In the genomic region with DNA sequence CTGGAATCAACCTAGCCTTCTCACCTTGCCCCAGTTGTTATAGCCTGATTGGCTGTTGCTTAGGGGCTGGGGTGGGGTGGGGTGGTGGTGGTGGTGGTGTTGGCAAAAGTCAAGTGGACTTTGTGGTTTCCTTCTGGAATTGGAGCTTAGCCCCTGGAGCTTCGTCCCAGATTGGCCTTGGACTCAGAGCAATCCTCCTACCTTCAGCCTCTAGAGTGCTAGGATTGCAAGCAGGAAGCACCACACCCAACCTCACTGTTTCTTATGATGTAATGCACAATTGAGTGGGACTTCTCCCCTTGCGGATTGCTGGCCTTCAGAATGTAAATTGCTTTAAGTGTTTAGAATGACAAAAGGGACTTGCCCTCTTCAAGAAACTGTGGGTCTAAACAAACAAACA, we compare ENCODE assay signal across 18 mouse cellular contexts.
"Had no signal": no experiment of that assay in that cellular context is flagged by ENCODE, and none has a peak within 500 bp of the region (broad histone marks: within the 10 kb centered on the region; RNA-seq: fewer than 3 reads in every experiment).

No protein-coding gene starts in this region.

- H3K27ac ChIP-seq: kidney, postnatal 0 days; layer of hippocampus, adult 2 months; left cerebral cortex, adult 2 months; liver, embryonic 12.5 days; liver, embryonic 15.5 days; lung, embryonic 15.5 days; midbrain, embryonic 12.5 days; neural tube, embryonic 13.5 days had no signal

- DNase-seq: kidney, adult 2 months; kidney, postnatal 25 days; layer of hippocampus, adult 9-11 months; lung, adult 18-20 months; lung, postnatal 36 days; retina, postnatal 1 day; right cerebral cortex, postnatal 25 days; thymus, postnatal 25 days had no signal

- H3K27me3 ChIP-seq: liver, embryonic 12.5 days; liver, embryonic 15.5 days; lung, embryonic 15.5 days; midbrain, embryonic 12.5 days; neural tube, embryonic 13.5 days had no signal

- H3K36me3 ChIP-seq: liver, embryonic 12.5 days; liver, embryonic 15.5 days; lung, embryonic 15.5 days; midbrain, embryonic 12.5 days; neural tube, embryonic 13.5 days had no signal

- H3K4me1 ChIP-seq: liver, embryonic 12.5 days; liver, embryonic 15.5 days; lung, embryonic 15.5 days; midbrain, embryonic 12.5 days; neural tube, embryonic 13.5 days had no signal

- H3K9ac ChIP-seq: liver, embryonic 12.5 days; liver, embryonic 15.5 days; lung, embryonic 15.5 days; midbrain, embryonic 12.5 days; neural tube, embryonic 13.5 days had no signal

- H3K9me3 ChIP-seq: liver, embryonic 15.5 days; lung, embryonic 15.5 days; midbrain, embryonic 12.5 days had no signal

- ATAC-seq: liver, embryonic 12.5 days; midbrain, embryonic 16.5 days had no signal

- H3K4me2 ChIP-seq: liver, embryonic 12.5 days; liver, embryonic 15.5 days; lung, embryonic 15.5 days; midbrain, embryonic 12.5 days; neural tube, embryonic 13.5 days had no signal

- H3K4me3 ChIP-seq: layer of hippocampus, adult 2 months; left cerebral cortex, adult 2 months; liver, embryonic 12.5 days; liver, embryonic 15.5 days; lung, embryonic 15.5 days; midbrain, embryonic 12.5 days; myocyte; neural tube, embryonic 13.5 days had no signal
